Mouse (Mus musculus): ENCODE measurements around the gene Gm3854.

GRCm38 (mm10) chr7:6384011-6384410, 40.5 kb downstream of the Gm3854 start:
- TF ChIP-seq CTCF (IDR thresholded peaks at IDR 0.05; ENCODE audit: control insufficient read depth, insufficient read depth, low read length) (no peak), POLR2A (IDR thresholded peaks at IDR 0.05; ENCODE audit: borderline replicate concordance, control insufficient read depth, low read depth, low read length) (no peak)

Measured in bone marrow, adult 2 months (tissue).